Mouse (Mus musculus): ENCODE results near the gene Ptpn7. TPM values are rescaled to one million over a fixed set of nuclear protein-coding genes. Genes with fewer than 3 reads are reported as not detected.

The Ptpn7 gene
- polyA plus RNA-seq, 1 experiment from 2014 or later, result 20.5 TPM

- WGBS, result 54% methylated on average over 5 of the region's 5 CpGs
- Histone ChIP-seq H3K9ac (ENCODE audit: low read length) (no peak overlapping the region), H3K27ac (ENCODE audit: low read length) (no peak overlapping the region), H3K4me2 (ENCODE audit: low read depth, low read length) (no peak overlapping the region), H3K9me3 (replicated peaks; ENCODE audit: control insufficient read depth, low read length) (no peaks in the 10 kb centered on the region), H3K27me3 (ENCODE audit: control insufficient read depth, insufficient read depth, low read length) (peaks cover 55% of the 10 kb centered on the region), H3K36me3 (ENCODE audit: control insufficient read depth, insufficient read depth) (peaks cover 7% of the 10 kb centered on the region; the same call in 1 of the 2 replicates), H3K4me3 (ENCODE audit: low read length) (no peak overlapping the region), H3K4me1 (ENCODE audit: control insufficient read depth, insufficient read depth, low read length) (peaks cover 26% of the 10 kb centered on the region)
- no peak for ATAC-seq (replicated peaks; ENCODE audit: extremely low read depth, insufficient read depth, low FRiP score)
Measured at GRCm38 (mm10) chr1:135158633-135159032, 26.1 kb downstream of the Ptpn7 start.

- ATAC-seq (replicated peaks; ENCODE audit: extremely low read depth, insufficient read depth, low FRiP score), result no peak
- no peaks in the 10 kb centered on the region for H3K9me3 ChIP-seq (replicated peaks; ENCODE audit: control insufficient read depth, low read length)
- H3K4me2 ChIP-seq (ENCODE audit: low read depth, low read length), result no peak overlapping the region
- peaks cover 7% of the 10 kb centered on the region; the same call in 1 of the 2 replicates for H3K36me3 ChIP-seq (ENCODE audit: control insufficient read depth, insufficient read depth)
- H3K4me1 ChIP-seq (ENCODE audit: control insufficient read depth, insufficient read depth, low read length), result peaks cover 23% of the 10 kb centered on the region
- H3K4me3 ChIP-seq (ENCODE audit: low read length), result no peak overlapping the region
- 64% methylated on average over 7 of the region's 7 CpGs for WGBS
- H3K9ac ChIP-seq (ENCODE audit: low read length), result no peak overlapping the region
- peaks cover 57% of the 10 kb centered on the region for H3K27me3 ChIP-seq (ENCODE audit: control insufficient read depth, insufficient read depth, low read length)
- no peak overlapping the region for H3K27ac ChIP-seq (ENCODE audit: low read length)
Measured at GRCm38 (mm10) chr1:135159074-135159473, 26.6 kb downstream of the Ptpn7 start.

- Histone ChIP-seq H3K27ac (ENCODE audit: low read length) (no peak overlapping the region), H3K4me3 (ENCODE audit: low read length) (no peak overlapping the region), H3K36me3 (ENCODE audit: control insufficient read depth, insufficient read depth) (peaks cover 7% of the 10 kb centered on the region; the same call in 1 of the 2 replicates), H3K4me2 (ENCODE audit: low read depth, low read length) (no peak overlapping the region), H3K4me1 (ENCODE audit: control insufficient read depth, insufficient read depth, low read length) (peaks cover 18% of the 10 kb centered on the region), H3K9me3 (replicated peaks; ENCODE audit: control insufficient read depth, low read length) (no peaks in the 10 kb centered on the region), H3K9ac (ENCODE audit: low read length) (no peak overlapping the region), H3K27me3 (ENCODE audit: control insufficient read depth, insufficient read depth, low read length) (peaks cover 62% of the 10 kb centered on the region)
- ATAC-seq (replicated peaks; ENCODE audit: extremely low read depth, insufficient read depth, low FRiP score), result no peak
- WGBS, result 61% methylated on average over 11 of the region's 11 CpGs
Measured at GRCm38 (mm10) chr1:135159556-135160123, 27.1 kb downstream of the Ptpn7 start.

GRCm38 (mm10) chr1:135160411-135161050, 28.0 kb downstream of the Ptpn7 start:
- H3K36me3 ChIP-seq (ENCODE audit: control insufficient read depth, insufficient read depth), result peaks cover 3% of the 10 kb centered on the region; the same call in 1 of the 2 replicates
- no peak overlapping the region for H3K4me3 ChIP-seq (ENCODE audit: low read length)
- peaks cover 66% of the 10 kb centered on the region for H3K27me3 ChIP-seq (ENCODE audit: control insufficient read depth, insufficient read depth, low read length)

GRCm38 (mm10) chr1:135162720-135163119, 30.2 kb downstream of the Ptpn7 start:
- ATAC-seq (replicated peaks; ENCODE audit: extremely low read depth, insufficient read depth, low FRiP score), result no peak
- 63% methylated on average over 6 of the region's 6 CpGs for WGBS
- no peak overlapping the region for H3K4me2 ChIP-seq (ENCODE audit: low read depth, low read length)
- no peaks in the 10 kb centered on the region for H3K4me1 ChIP-seq (ENCODE audit: control insufficient read depth, insufficient read depth, low read length)
- peaks cover 82% of the 10 kb centered on the region for H3K27me3 ChIP-seq (ENCODE audit: control insufficient read depth, insufficient read depth, low read length)
- H3K36me3 ChIP-seq (ENCODE audit: control insufficient read depth, insufficient read depth), result no peaks in the 10 kb centered on the region
- H3K4me3 ChIP-seq (ENCODE audit: low read length), result no peak overlapping the region
- H3K27ac ChIP-seq (ENCODE audit: low read length), result no peak overlapping the region
- H3K9ac ChIP-seq (ENCODE audit: low read length), result no peak overlapping the region
- no peaks in the 10 kb centered on the region for H3K9me3 ChIP-seq (replicated peaks; ENCODE audit: control insufficient read depth, low read length)

More at GRCm38 (mm10) chr1:135160411-135161050, 28.0 kb downstream of the Ptpn7 start:
- Histone ChIP-seq H3K27ac (ENCODE audit: low read length) (no peak overlapping the region), H3K4me1 (ENCODE audit: control insufficient read depth, insufficient read depth, low read length) (peaks cover 11% of the 10 kb centered on the region), H3K9ac (ENCODE audit: low read length) (no peak overlapping the region), H3K4me2 (ENCODE audit: low read depth, low read length) (no peak overlapping the region), H3K9me3 (replicated peaks; ENCODE audit: control insufficient read depth, low read length) (no peaks in the 10 kb centered on the region)
- 81% methylated on average over 13 of the region's 13 CpGs for WGBS
- ATAC-seq (replicated peaks; ENCODE audit: extremely low read depth, insufficient read depth, low FRiP score), result no peak

GRCm38 (mm10) chr1:135167435-135167834, 34.9 kb downstream of the Ptpn7 start, which contains the start of gene Gpr37l1:
Gene Gpr37l1 (minus strand): TSS chr1:135167681.
- Histone ChIP-seq H3K9ac (ENCODE audit: low read length) (no peak within 1 kb of the TSS), H3K4me1 (ENCODE audit: control insufficient read depth, insufficient read depth, low read length) (peaks cover 10% of the 10 kb centered on the region), H3K9me3 (replicated peaks; ENCODE audit: control insufficient read depth, low read length) (no peaks in the 10 kb centered on the region), H3K36me3 (ENCODE audit: control insufficient read depth, insufficient read depth) (no peaks in the 10 kb centered on the region), H3K27me3 (ENCODE audit: control insufficient read depth, insufficient read depth, low read length) (peaks cover 60% of the 10 kb centered on the region), H3K27ac (ENCODE audit: low read length) (no peak within 1 kb of the TSS), H3K4me3 (ENCODE audit: low read length) (no peak within 1 kb of the TSS), H3K4me2 (ENCODE audit: low read depth, low read length) (no peak within 1 kb of the TSS)
- no peak for ATAC-seq (replicated peaks; ENCODE audit: extremely low read depth, insufficient read depth, low FRiP score)
- WGBS, result 58% methylated on average over 11 of the region's 11 CpGs

- H3K27ac ChIP-seq (ENCODE audit: low read length), result no peak overlapping the region
- WGBS, result 86% methylated on average over 10 of the region's 10 CpGs
- no peaks in the 10 kb centered on the region for H3K9me3 ChIP-seq (replicated peaks; ENCODE audit: control insufficient read depth, low read length)
- peaks cover 10% of the 10 kb centered on the region for H3K4me1 ChIP-seq (ENCODE audit: control insufficient read depth, insufficient read depth, low read length)
- no peaks in the 10 kb centered on the region for H3K36me3 ChIP-seq (ENCODE audit: control insufficient read depth, insufficient read depth)
- peaks cover 59% of the 10 kb centered on the region for H3K27me3 ChIP-seq (ENCODE audit: control insufficient read depth, insufficient read depth, low read length)
- no peak overlapping the region for H3K9ac ChIP-seq (ENCODE audit: low read length)
- no peak for ATAC-seq (replicated peaks; ENCODE audit: extremely low read depth, insufficient read depth, low FRiP score)
- no peak overlapping the region for H3K4me2 ChIP-seq (ENCODE audit: low read depth, low read length)
- no peak overlapping the region for H3K4me3 ChIP-seq (ENCODE audit: low read length)
Measured at GRCm38 (mm10) chr1:135168453-135169200, 36.1 kb downstream of the Ptpn7 start.

GRCm38 (mm10) chr1:135169556-135170224, 37.2 kb downstream of the Ptpn7 start:
- Histone ChIP-seq H3K27me3 (ENCODE audit: control insufficient read depth, insufficient read depth, low read length) (peaks cover 54% of the 10 kb centered on the region), H3K36me3 (ENCODE audit: control insufficient read depth, insufficient read depth) (no peaks in the 10 kb centered on the region), H3K4me2 (ENCODE audit: low read depth, low read length) (peak overlapping the region; percentile 8), H3K9me3 (replicated peaks; ENCODE audit: control insufficient read depth, low read length) (no peaks in the 10 kb centered on the region), H3K4me1 (ENCODE audit: control insufficient read depth, insufficient read depth, low read length) (peaks cover 10% of the 10 kb centered on the region), H3K27ac (ENCODE audit: low read length) (peak overlapping the region; percentile 57), H3K4me3 (ENCODE audit: low read length) (no peak overlapping the region), H3K9ac (ENCODE audit: low read length) (peak overlapping the region; percentile 20; the same call in 1 of the 2 replicates)
- ATAC-seq (replicated peaks; ENCODE audit: extremely low read depth, insufficient read depth, low FRiP score), result peak; percentile 54; the same call in 1 of the 2 replicates
- WGBS, result 36% methylated on average over 12 of the region's 12 CpGs

Measured in heart, embryonic 16.5 days (tissue).